Mouse (Mus musculus): Measurements from ENCODE around the gene Sbk3.

Gene Sbk3

DNA sequence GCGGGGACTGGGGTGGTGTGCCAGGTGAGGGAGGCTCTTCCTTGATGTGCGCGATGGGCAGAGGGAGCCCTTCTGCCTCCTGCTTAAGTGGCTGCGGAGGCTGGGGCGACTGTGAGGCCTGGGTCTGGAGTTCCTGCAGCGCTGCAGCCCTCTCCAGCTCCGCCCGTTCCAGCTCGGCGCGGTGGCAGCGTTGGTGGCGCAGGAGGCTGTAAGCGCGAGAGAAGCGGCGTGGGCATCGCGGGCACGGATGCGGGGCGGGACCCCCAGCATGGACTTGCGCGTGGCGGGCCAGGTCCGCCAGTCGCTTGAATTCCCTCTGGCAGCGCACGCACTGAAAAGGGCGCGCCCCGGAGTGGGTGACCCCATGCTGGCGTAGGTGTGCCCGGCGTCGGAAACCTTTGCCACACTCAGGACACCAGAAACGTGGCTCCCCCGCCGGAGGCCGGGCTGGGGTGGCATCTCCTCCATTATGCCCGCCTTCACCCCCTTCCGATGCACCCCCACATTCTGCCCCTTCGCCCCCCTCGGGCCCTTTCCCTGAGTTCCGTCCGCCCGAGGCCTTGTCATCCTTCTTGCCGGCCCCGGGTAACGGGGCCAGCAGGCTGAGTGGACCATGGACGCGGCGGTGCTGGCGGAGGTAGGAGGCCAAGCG, 22.5 kb upstream of the Sbk3 start:
- no peak for DNase-seq (ENCODE audit: low read depth, low spot score)

DNA sequence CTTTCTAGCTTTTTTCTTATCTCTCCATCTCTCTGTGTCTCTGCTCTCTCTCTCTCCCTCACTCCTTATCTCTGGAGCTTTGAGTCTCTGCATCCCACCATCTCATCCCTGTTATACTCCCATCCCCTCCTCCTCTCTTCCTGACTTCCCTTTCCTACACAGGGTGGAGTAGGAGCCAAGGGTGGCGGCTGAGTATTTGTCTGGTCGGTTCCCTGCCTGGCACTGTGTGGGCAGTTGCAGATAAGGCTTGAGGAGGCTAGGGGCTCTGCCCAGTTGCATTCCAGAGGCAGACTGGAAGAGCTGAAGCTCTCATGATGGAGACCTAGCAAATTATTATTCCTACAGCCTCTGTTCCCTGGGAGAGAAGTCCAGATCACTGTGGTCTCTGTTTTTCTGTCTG, 17.3 kb upstream of the Sbk3 start:
- DNase-seq (ENCODE audit: low read depth, low spot score): no peak

- no peak for DNase-seq (ENCODE audit: low read depth, low spot score)
These were observed 5.9 kb upstream of the Sbk3 start for GRCm38 (mm10) chr7:4976832-4977231.

DNA sequence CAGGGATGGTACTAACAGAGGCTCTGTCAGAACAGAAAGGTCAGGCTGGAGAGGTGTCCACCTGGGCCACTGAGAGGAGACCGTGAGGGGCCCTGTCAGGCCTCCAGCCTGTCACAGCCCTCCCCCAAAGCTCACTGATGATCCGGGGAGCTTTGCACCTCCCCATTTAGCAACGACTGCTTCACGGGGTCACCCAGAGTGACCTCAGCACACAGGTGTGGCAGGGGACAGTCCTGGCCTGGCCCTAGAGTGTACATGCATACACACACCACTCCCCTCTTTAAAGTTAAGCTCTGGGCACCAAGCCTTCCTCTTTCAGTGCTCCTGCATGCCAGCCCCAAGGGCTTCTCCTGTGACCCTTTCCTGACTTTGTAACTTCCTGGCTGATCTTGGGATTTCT, 4.5 kb upstream of the Sbk3 start:
- no peak for DNase-seq (ENCODE audit: low read depth, low spot score)

DNA sequence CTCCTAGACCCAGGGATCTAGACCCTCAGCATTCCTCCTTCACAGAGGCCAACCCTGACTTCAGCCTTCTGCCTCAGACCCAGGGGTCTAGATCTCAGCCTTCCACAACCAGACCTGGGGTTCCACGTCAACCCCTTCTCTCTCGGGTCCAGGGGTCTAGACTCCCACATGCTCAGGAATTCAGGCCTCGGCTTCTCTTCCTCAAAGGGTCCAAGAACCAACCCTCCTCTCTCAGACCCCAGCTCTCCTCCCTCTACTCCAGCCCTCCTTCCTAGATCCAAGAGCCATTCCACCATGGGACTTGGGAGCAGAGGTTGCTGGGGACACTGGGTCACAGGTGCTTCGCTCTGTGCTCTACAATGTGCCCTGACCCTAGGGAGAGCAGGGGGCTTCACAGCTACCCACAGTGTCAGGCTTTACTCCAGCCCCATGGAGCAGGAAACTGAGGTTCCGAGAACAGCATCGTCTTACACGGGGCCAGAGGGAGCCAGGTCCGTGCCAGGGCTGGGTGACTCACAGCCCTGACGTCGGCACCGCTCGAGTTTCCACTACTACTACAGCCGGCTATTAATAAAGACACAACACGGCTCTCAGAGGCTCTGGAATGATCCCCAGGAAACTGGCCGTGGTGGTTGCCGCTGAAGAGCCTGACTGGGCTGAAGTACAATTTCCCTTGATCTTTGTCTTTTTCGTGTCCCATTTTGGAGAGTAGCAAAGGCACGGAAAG, 1.5 kb upstream of the Sbk3 start:
- DNase-seq (ENCODE audit: low read depth, low spot score): no peak

- no peak for DNase-seq (ENCODE audit: low read depth, low spot score)
These were observed 742 bp upstream of the Sbk3 start for GRCm38 (mm10) chr7:4971710-4972109.

DNA sequence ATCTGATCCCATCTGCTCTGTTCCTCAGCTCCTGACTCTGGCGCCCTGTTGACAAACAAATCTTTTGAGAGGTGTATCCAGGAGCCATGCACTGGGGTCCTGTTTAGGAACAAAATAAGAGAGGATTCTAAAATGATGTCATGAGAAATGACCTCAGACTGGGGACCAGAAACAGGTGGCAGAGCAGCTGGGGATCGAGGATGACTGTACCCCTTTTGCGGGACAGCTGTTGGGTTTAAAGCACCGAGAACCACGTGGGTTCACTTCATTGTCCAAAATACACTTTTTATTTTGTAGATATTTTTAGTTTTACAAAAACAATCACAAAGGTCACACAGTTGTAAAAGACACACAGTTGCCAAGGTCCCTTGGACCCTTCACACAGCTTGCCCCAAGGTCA, 6.0 kb downstream of the Sbk3 start:
- no peak for DNase-seq (ENCODE audit: low read depth, low spot score)

DNA sequence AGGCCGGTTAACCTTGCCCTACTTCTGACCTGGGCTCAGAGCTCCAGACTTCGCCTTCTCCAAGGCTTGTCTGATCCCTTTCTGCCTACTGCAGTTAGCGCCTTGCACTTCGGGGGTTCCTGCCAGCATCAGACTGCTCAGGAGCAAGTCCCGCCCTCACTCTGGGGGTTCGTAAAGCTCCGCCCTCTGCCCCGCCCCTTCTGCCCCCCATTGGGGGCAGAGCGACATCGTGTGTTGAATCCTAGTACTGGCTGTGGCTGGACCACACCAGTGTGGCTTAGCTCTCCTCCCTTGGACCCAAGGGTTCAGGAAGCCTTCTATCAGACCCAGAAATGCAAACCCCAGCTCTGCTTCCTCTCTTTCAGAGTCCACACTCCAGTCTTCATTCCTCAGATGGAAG, 6.7 kb downstream of the Sbk3 start, which contains the start of gene Sbk2:
Gene Sbk2 (minus strand): TSS at position 135 of the 400 bp plus-strand sequence.
- DNase-seq (ENCODE audit: low read depth, low spot score): peak; percentile 61

DNA sequence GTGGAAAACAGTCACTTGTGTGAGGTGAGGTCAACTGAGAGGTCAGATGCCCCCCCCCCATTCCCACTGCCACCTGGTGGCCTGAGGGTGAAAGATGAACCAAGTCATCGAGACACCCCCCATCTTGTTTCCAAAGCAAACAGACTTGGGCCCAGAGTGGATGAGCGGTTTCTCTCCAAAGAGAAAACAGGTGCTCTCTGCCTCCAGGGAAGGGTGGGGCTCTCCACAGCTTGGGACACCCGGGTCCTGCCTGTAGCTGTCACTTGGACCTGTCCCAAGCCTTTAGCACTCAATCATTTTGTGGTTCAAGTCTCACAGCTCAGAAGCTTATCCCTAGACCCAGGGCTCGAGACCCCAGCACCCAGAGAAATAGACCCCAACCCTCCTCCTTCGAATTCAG, 7.4 kb downstream of the Sbk3 start:
- DNase-seq (ENCODE audit: low read depth, low spot score): no peak

DNA sequence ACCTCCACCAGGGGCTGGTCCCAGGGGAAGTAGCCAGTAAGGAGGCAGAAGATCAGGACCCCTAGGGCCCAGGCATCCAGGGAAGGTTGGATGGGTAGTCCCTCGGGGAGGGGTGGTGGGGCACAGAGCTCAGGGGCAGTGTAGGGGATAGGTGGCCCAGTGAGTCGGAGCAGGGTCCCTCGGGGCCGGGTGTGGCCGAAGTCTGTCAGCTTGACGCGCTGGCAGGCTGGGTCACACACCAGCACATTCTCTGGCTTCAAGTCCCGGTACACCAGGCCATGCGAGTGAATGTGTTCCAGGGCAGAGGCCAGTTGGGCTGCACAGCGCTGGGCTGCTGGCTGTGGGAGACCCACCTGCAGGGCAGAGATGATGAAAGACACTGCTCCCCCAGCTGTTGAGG, 13.6 kb downstream of the Sbk3 start:
- DNase-seq (ENCODE audit: low read depth, low spot score): no peak

DNA sequence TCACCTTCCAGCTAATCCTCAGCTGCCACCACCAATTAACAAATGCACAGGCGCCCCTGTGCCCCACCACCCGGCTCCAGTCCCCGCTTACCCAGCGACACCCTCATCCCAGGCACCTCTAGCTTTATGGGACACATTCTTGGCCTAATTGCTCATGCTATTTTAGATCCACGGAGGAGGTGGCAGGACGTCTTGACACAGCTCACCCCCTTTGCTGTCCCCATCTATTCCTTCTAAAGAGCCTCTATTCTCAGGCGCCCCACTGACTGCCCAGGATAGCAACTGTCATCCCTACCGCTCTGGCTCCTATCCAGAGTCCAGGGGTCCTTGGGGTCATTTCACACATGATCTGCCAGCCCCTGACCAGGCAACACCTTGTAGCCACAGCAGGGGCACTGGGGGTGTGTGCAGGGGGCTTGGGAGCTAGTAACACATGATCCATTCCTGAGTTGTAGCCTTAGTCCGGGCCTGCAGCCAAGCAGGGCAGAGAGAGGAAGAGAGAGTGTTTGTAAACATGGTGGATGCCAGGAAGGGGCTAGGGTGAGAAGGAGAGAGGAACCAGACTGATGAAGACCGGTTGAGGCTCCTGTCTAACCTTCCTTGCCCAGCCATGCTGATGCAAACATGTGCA, 17.0 kb downstream of the Sbk3 start:
- no peak for DNase-seq (ENCODE audit: low read depth, low spot score)

GRCm38 (mm10) chr7:4950561-4951342, 20.2 kb downstream of the Sbk3 start:
- DNase-seq (ENCODE audit: low read depth, low spot score): no peak

- no peak for DNase-seq (ENCODE audit: low read depth, low spot score)
These were observed 22.6 kb downstream of the Sbk3 start for GRCm38 (mm10) chr7:4948386-4948785.

DNA sequence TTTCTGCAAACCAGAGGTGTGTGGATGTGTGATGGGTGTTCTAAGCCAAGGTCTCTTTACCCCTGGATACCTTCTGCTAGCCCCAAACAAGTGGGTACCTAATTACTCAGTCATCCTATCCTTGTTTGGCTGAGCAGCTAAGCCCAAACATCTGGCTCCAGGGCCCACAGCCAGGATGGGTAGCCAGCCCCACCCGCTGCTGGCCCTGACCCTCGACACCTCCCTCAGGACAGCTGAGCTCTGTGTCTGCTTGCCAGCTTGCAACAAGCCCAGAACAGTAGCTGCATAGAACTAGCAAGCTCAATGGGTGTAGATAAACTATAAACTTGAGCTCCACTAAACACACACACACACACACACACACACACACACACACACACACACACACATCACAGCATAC, 23.1 kb downstream of the Sbk3 start:
- no peak for DNase-seq (ENCODE audit: low read depth, low spot score)

DNA sequence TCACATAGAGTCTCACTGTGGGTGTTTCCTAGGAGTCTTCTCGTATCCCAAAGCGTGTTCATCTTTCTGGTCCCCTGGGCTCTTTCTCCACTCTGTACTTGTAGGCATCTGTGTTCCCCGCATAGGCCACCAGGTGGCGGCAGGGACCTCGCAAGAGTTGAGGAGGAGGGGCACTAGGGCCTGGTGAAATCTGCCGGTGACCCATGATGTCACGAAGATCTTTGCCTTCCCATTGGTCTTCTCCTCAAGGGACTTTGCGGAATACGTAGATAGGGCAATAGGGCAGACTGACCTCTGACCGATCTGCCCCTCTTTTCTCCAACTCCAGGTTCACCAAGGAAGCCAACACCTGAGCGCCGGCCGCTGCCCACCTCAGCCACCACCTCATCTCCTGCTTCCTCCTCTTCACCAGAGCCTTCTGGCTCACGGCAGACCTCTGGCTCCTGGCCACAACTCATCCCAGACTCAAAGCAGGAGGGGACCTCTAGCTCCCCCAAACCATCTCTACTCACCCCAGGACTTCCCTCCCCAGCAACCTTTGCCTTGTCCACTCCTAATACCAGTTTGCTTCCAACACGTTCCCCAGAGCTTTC, 27.6 kb downstream of the Sbk3 start:
- DNase-seq (ENCODE audit: low read depth, low spot score): peak; percentile 94

DNA sequence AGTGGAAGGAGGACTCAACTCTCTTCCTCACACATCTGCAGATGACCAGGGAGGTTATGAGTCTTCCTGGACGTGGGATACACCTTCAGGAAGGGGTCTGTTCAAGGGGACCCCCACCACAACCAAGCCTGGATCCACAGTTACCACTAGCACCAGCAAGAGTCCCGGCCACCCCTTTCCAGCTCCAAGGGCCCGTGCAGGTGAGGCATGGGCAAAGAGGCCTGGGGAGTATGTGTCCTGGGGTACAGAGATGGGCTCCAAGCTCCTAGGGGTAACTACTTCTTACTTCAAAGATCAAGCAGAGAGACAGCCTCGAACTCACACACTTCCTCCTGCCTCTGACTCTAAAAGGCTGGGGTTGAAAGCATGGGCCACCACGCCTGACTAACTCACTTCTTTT, 28.3 kb downstream of the Sbk3 start:
- DNase-seq (ENCODE audit: low read depth, low spot score): no peak

DNA sequence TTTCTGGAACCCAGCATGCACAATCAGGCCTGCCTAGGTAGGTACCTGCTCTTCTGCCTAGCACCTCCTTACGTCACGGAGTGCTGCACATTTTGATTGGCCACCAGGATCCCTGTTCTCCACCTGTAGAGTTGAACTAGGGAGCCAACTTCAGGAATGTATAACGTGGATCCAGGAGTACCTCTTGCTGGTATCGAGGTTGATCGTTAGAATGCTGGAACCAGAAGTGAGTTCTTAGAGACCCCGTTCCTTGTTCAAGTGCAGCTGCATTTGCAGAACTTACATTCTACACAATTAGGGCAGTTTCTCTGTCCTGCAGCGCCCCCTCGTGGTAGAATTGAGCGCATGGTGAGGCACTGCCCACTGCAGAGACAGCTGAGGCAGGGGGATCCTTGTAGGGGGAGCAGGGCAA, 30.9 kb downstream of the Sbk3 start:
- DNase-seq (ENCODE audit: low read depth, low spot score): peak; percentile 75

DNA sequence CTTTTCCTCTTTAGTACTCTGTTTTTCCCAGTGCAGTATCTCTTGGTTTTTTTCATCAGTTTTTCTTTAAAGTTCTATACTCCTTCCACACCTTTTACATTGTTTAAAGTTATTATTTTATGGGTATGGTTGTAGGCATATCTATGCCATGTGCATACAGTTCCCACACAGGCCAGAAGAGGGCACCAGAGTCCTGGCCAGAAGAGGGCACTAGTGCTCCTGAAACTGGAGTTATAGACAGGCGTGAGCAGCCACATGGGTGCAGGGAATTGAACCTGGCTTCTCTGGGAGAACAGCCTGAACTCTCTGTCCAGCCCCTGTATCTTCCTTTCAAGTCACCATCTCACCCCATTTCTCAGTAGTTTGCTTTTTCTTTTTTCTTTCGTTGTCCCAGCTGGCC, 32.5 kb downstream of the Sbk3 start:
- DNase-seq (ENCODE audit: low read depth, low spot score): peak; percentile 65

DNA sequence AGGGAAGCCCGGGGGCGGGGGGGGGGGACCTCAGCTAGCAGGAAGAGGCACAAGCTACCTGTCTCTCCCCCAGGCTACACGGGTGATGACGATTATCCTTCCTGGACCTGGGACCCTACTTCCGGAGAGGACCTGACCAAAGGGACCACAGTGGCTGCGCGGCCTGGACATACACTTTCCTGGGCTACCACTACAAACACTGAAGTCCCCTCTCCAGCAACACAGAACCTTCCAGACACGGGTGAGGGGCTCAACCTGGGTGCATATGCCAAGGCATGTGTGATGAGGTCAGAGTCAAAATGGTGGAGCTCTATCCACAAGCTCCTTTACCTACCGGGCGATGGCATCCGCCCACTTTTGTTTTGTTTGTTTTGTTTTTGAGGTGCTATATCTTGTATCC, 33.6 kb downstream of the Sbk3 start:
- no peak for DNase-seq (ENCODE audit: low read depth, low spot score)

DNA sequence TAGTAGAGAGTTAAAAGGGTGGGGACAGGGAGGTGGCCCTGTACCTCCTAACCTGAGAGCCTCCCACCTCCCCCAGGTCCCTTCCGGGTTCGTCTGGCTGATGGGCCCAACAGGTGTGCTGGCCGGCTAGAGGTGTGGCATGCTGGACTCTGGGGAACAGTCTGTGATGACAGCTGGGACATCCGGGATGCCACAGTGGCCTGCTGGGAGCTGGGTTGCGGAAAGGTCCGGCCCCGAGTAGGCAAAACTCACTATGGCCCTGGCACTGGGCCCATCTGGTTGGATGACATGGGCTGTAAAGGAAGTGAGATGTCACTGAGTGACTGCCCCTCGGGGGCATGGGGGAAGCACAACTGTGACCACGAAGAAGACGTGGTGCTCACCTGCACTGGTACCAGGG, 34.1 kb downstream of the Sbk3 start:
- no peak for DNase-seq (ENCODE audit: low read depth, low spot score)

DNA sequence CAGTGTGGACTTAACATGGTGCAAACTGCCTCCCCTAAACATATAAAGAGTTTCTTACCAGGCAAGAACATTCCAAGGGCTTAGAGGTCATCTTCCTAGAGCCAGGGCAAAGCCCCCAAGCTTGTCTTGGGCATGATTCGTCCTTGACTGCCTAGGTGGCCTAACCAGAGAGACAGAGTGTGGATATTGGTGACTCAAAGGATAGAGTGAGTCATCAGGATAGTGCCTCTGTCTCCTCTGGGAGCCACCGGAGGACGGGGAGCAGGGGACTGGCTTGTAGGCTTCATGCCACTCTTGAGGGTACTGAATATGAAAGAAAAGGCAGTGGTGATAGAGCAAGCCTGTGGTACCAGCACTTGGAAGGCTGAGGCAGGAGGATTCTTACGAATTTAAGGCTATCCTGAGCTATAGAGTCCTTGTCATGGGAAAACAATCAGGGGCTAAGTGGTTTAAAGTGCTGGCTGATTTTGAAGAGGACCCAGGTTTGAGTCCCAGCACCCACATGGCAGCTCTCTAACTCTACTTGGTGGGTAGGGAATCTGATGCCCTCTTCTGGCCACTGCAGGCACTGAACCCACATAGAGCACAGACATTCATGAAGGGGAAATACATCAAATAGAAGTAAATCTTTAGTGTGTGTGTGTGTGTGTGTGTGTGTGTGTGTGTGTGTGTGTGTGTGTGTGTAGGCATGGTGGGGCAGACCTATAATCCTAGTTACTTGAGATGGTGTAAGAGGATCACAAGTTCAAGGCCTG, 36.6 kb downstream of the Sbk3 start:
- no peak for DNase-seq (ENCODE audit: low read depth, low spot score)
